9 mouse cellular contexts compared by ENCODE assay signal in the genomic region with DNA sequence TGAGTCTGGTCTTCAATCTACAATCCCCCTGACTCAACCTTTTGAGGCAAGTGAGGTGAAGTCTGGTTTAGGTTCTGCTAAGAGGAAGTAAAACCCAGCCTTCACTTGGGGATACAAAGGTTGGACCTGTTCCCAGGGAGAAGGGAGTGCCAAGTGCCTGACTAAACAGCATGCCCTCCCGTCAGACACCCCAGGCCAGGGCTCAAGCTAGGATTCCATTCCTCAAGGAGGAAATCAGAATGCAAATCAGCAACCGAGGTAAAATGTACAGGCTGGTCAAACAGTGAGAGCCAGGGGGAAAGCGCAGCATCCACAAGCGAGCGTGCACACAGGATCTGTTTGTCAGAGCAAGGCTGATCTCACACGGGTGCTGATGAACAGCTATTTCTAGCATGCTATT. TPM values are rescaled to one million over a fixed set of nuclear protein-coding genes. Genes with fewer than 3 reads are reported as not detected.
DNase-seq lines count a peak whose midpoint lies in the region; ATAC-seq lines count a peak whose summit lies in the region.
"Had no signal": no experiment of that assay in that cellular context is flagged by ENCODE, and none has a peak within 500 bp of the region (broad histone marks: within the 10 kb centered on the region; RNA-seq: fewer than 3 reads in every experiment).

No protein-coding gene starts in this region.

- H3K4me1 ChIP-seq in heart, embryonic 12.5 days (replicated peaks), result peaks cover 20% of the 10 kb centered on the region
- H3K4me1 ChIP-seq: neural tube, embryonic 13.5 days had no signal

- no peaks in the 10 kb centered on the region for H3K36me3 ChIP-seq in heart, embryonic 12.5 days
- H3K36me3 ChIP-seq: neural tube, embryonic 13.5 days had no signal

- intact Hi-C loops in gastrocnemius, postnatal 14 days (cut with DNase I; ENCODE audit: low total_unique reads), result no loop called here

- no peaks in the 10 kb centered on the region for H3K27me3 ChIP-seq in heart, embryonic 12.5 days (replicated peaks)
- H3K27me3 ChIP-seq: neural tube, embryonic 13.5 days had no signal

- H3K4me2 ChIP-seq in heart, embryonic 12.5 days, result no peak overlapping the region
- H3K4me2 ChIP-seq: neural tube, embryonic 13.5 days had no signal

- ATAC-seq in heart, embryonic 12.5 days (ENCODE audit: insufficient number of reproducible peaks, low FRiP score), result no peak
- ATAC-seq in megakaryocyte, adult 5-6 weeks (ENCODE audit: poor library complexity, severe bottlenecking), result no peak

- DNase-seq in heart, adult 8-10 months (ENCODE audit: low spot score), result peak; percentile 14
- peak; percentile 78 for DNase-seq in Muller cell, postnatal 12 days (ENCODE audit: inconsistent ontology term)
- DNase-seq in cerebellum, adult 9-11 months, result peak; percentile 81
- peak; percentile 49 for DNase-seq in kidney, postnatal 14 days
- DNase-seq in ovary, postnatal 14 days (ENCODE audit: low spot score), result peak; percentile 37
- no peak for DNase-seq in gastrocnemius, postnatal 14 days

- no peak overlapping the region for H3K9ac ChIP-seq in heart, embryonic 12.5 days
- H3K9ac ChIP-seq: neural tube, embryonic 13.5 days had no signal

- 49% methylated on average over 6 of the region's 6 CpGs for WGBS in heart, embryonic 12.5 days

- no peak overlapping the region for H3K27ac ChIP-seq in heart, embryonic 12.5 days (ENCODE audit: poor library complexity, severe bottlenecking)
- H3K27ac ChIP-seq: neural tube, embryonic 13.5 days had no signal

- H3K4me3 ChIP-seq in heart, embryonic 12.5 days, result no peak overlapping the region
- H3K4me3 ChIP-seq: neural tube, embryonic 13.5 days had no signal

- H3K9me3 ChIP-seq in heart, embryonic 12.5 days (replicated peaks), result 0 out of 2 replicates have a peak, but pooled peaks cover 2% of the 10 kb centered on the region
- H3K9me3 ChIP-seq: neural tube, embryonic 13.5 days had no signal

RNA-seq across cellular contexts. Expression of gene Micu1, which starts 34.9 kb away (rescaled TPM):
- 10 to 100 TPM; 20.9 to 27.4 (median 22.2) TPM for total RNA-seq in heart, adult 8-10 months (2022)
- 44.6 and 46.2 TPM in 2 replicates for polyA plus RNA-seq in heart, embryonic 12.5 days (2016; fragmentation: Nextera tagmentation; extraction: Ambion mirVana)
- 29.7 and 34.2 TPM in 2 replicates for total RNA-seq in megakaryocyte, adult 5-6 weeks (2015)
- 42.2 and 58.8 TPM in 2 replicates for total RNA-seq in megakaryocyte, adult 5-6 weeks (2017)
- total RNA-seq in gastrocnemius, postnatal 14 days (2021), result 10 to 100 TPM; 63.7 to 70.3 TPM

RNA-seq across cellular contexts. Expression of gene Mcu, which starts 50.9 kb away (rescaled TPM):
- 10 to 100 TPM; 19.4 to 25.7 (median 23.9) TPM for total RNA-seq in heart, adult 8-10 months (2022)
- polyA plus RNA-seq in heart, embryonic 12.5 days (2016; fragmentation: Nextera tagmentation; extraction: Ambion mirVana), result 27.5 and 27.8 TPM in 2 replicates
- 16.7 and 17.0 TPM in 2 replicates for total RNA-seq in megakaryocyte, adult 5-6 weeks (2015)
- total RNA-seq in megakaryocyte, adult 5-6 weeks (2017), result 26.3 and 28.6 TPM in 2 replicates
- 10 to 100 TPM; 51.0 to 51.1 TPM for total RNA-seq in gastrocnemius, postnatal 14 days (2021)

RNA-seq across cellular contexts. Expression of gene Gm10322, which starts 51.5 kb away (rescaled TPM):
- not detected for total RNA-seq in heart, adult 8-10 months (2022)
- polyA plus RNA-seq in heart, embryonic 12.5 days (2016; fragmentation: Nextera tagmentation; extraction: Ambion mirVana), result not detected in 2 replicates
- not detected in 2 replicates for total RNA-seq in megakaryocyte, adult 5-6 weeks (2015)
- total RNA-seq in megakaryocyte, adult 5-6 weeks (2017), result not detected in 2 replicates
- not detected for total RNA-seq in gastrocnemius, postnatal 14 days (2021)
- polyA plus RNA-seq: neural tube, embryonic 13.5 days had no signal
